Mouse (Mus musculus) neural tube, postnatal 0 days (tissue): ENCODE results near the gene Ckap2l. TPM values are rescaled to one million over a fixed set of nuclear protein-coding genes. Genes with fewer than 3 reads are reported as not detected.

Source experiments
- polyA plus RNA-seq: library from polyadenylated mRNA; unstranded; fragments of >200 nt; fragmentation: Nextera tagmentation; extraction: Ambion mirVana; gene quantifications from 2 replicates; pipeline ENCODE4 v1.2.1, GENCODE M21; 2015

Ckap2l gene
- 4.6 and 5.2 TPM in 2 replicates for polyA plus RNA-seq

DNA sequence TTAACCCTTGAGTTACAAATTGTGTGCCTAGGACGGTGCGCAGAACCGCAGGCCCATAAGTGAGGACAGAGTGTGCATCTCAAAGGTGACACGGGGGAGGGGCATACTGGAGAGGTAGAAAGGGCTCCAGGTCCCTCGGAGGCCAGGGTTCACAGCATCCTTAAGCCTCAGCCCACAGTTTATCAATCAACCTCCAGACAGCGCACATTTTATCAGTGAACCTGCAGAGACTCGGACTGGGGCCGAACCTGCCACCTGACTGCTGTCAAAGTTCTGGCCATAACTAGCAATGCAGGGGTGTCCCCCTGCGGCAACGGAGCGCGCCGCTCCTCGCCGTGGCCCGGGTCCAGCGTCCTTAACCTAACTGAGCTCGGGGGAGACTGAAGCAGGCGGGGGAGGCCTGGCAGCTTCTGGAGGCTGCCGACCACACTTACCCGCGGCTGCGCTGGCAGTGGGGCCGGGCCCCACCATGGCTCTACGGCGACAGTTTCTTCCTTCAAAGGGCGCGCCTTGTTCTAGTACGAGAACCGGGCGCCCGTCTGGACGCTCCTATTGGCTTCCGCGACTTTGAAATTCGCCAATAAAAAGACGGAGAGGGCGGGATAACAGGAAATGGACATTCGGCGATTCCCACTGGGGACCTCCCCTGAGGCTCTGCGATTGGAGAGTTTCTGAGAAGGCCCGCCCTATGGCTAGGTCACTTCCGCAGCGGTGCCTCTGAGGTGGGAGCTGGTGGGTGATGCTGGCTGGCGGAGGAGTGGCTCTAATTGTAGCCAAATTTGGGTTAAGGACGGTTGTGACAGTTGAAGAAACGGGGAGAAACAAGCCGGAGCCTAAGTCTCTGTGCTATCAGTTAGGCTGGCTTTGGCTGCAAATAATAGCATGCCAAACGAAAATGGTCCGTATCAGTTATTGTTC lies at the start of gene Ckap2l:
TSS of gene Ckap2l (minus strand) at position 542 of the 918 bp plus-strand sequence.

GRCm38 (mm10) chr2:129309836-129310235 lies 12.8 kb upstream of the Ckap2l start, which contains the start of gene Il1a:
Gene Il1a (minus strand): TSS chr2:129309972.

Other genes starting within 250 kb of the Ckap2l start
- 0.63 and 0.98 TPM in 2 replicates for gene Vinac1, start 249.0 kb downstream of the Ckap2l start, polyA plus RNA-seq
- gene Ttl, start 231.3 kb downstream of the Ckap2l start, polyA plus RNA-seq, result 41.3 and 47.1 TPM in 2 replicates
- gene Polr1b, start 196.2 kb downstream of the Ckap2l start, polyA plus RNA-seq, result 9.8 and 10.0 TPM in 2 replicates
- gene Chchd5, start 167.5 kb downstream of the Ckap2l start, polyA plus RNA-seq, result 21.7 and 23.6 TPM in 2 replicates
- 34.9 and 40.4 TPM in 2 replicates for gene Slc20a1, start 98.4 kb downstream of the Ckap2l start, polyA plus RNA-seq
- gene Il1a, start 12.8 kb upstream of the Ckap2l start, polyA plus RNA-seq, result 0.23 and 0.81 TPM in 2 replicates
- gene Il1b, start 73.9 kb upstream of the Ckap2l start, polyA plus RNA-seq, result not detected in 2 replicates
- gene F830045P16Rik, start 239.4 kb upstream of the Ckap2l start, polyA plus RNA-seq, result 0.08 TPM in 1 of 2 replicates, not detected in the other